Mouse (Mus musculus) midbrain, postnatal 0 days (tissue): ENCODE data around the gene Kmt5a. TPM values are rescaled to one million over a fixed set of nuclear protein-coding genes. Genes with fewer than 3 reads are reported as not detected.

Source experiments
- ATAC-seq: fragments of 200-750 bp; cut with Nextera tagmentation; 2 replicates; pipeline ENCODE4 v1.8.0; 2017; ENCODE audit warnings: moderate number of reproducible peaks, mild to moderate bottlenecking, moderate TSS enrichment, moderate library complexity; ENCODE audit not compliant: low FRiP score
- DNase-seq: peaks from one replicate; pipeline ENCODE4 v3.0.0-alpha.2; 2015; ENCODE audit warnings: low spot score
- H3K27ac ChIP-seq: fragments of 300-500 bp; sonication (generic); 2 replicates; pipeline ENCODE4 v1.5.1; 2014; ENCODE audit warnings: low read depth, mild to moderate bottlenecking, low read length, mixed read lengths
- H3K27me3 ChIP-seq: fragments of 300-500 bp; sonication (generic); 2 replicates; pipeline ENCODE4 v1.6.1; 2014; ENCODE audit warnings: low read length, control low read depth, mixed read lengths; ENCODE audit not compliant: insufficient read depth
- H3K36me3 ChIP-seq: fragments of 300-500 bp; sonication (generic); 2 replicates; pipeline ENCODE4 v1.6.1; 2014; ENCODE audit warnings: low read length, control low read depth, mixed read lengths; ENCODE audit not compliant: insufficient read depth
- H3K4me1 ChIP-seq: fragments of 300-500 bp; sonication (generic); 2 replicates; pipeline ENCODE4 v1.6.1; 2014; ENCODE audit warnings: mild to moderate bottlenecking, control low read depth, antibody characterized with exemption, low read length, mixed read lengths; ENCODE audit not compliant: insufficient read depth
- H3K4me2 ChIP-seq: fragments of 300-500 bp; sonication (generic); 2 replicates; pipeline ENCODE4 v1.6.1; 2014; ENCODE audit warnings: low read depth, mild to moderate bottlenecking, low read length, mixed read lengths; ENCODE audit not compliant: poor library complexity, severe bottlenecking
- H3K4me3 ChIP-seq: fragments of 300-500 bp; sonication (generic); 2 replicates; pipeline ENCODE4 v1.5.1; 2014; ENCODE audit warnings: low read depth, mild to moderate bottlenecking, low read length, moderate library complexity
- H3K9ac ChIP-seq: fragments of 300-500 bp; sonication (generic); replicated peaks from 2 replicates; pipeline ENCODE4 v1.6.1; 2014; ENCODE audit warnings: mild to moderate bottlenecking, low read length, moderate library complexity, mixed read lengths; ENCODE audit not compliant: poor library complexity, severe bottlenecking
- H3K9me3 ChIP-seq: fragments of 300-500 bp; sonication (generic); 2 replicates; pipeline ENCODE4 v1.6.1; 2016; ENCODE audit warnings: low read length, control low read depth
- CTCF ChIP-seq: IDR thresholded peaks from 2 replicates; pipeline ENCODE4 v1.5.1; 2016; ENCODE audit warnings: antibody characterized with exemption, mild to moderate bottlenecking
- WGBS: fragments of 180-500 bp; shearing (Covaris S2); extraction: QIAGEN DNeasy Blood & Tissue Kit; methylation state at CpG from one replicate; pipeline ENCODE4 v1.1.7; 2014; 5-methylcytosine and 5-hydroxymethylcytosine counted together
- microRNA-seq: library from miRNA; unstranded; fragments of <30 nt; microRNA quantifications from one replicate; pipeline ENCODE4, GENCODE M21; 2016; ENCODE audit warnings: borderline number of aligned reads
- polyA plus RNA-seq: library from polyadenylated mRNA; unstranded; fragments of >200 nt; fragmentation: Nextera tagmentation; extraction: Ambion mirVana; gene quantifications from 2 replicates; pipeline ENCODE4 v1.2.1, GENCODE M21; 2015
- total RNA-seq: library from RNA; depleted of rRNA; stranded (reverse); fragments of >200 nt; gene quantifications from 2 replicates; pipeline ENCODE4 v1.2.3, GENCODE M21; 2014; rRNA removed

Kmt5a gene
- total and polyA plus RNA-seq, 2 experiments from 2014 or later, result 15.3 to 39.0 TPM

DNA sequence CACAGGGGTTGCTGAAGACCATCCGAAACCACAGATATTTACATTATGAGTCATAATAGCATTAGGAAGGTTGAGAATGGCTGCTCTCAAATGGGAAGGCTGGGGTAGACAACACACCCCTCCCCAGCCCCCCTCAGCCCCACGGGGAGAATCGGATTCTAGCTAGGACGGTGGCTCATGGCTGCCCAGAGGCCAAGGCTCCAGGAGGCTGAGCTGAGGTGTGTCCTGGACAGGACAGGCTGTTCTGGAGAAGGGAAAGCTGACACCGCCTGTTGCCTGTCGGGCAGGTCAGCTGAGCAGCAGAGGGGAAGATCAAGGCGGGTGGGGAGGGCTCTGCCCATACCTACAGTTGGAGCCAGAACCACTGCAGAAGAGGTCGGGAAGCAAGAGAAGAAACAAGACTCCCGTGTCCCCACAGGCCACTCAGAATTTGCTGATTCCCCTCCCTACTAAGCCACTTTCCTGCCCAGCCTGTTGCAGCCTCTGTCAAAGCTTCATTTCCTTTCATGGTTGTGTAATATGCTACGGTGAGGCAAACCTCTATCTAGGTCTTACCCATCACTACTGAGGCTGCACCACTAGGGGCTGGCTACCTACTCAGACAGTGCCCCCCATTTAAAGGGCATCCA lies 67.1 kb downstream of the Kmt5a start:
- no peak overlapping the region for H3K4me3 ChIP-seq
- ATAC-seq (no peak), DNase-seq (no peak)
- no peaks in the 10 kb centered on the region for H3K9me3 ChIP-seq
- no peak overlapping the region for H3K9ac ChIP-seq
- no peak overlapping the region for H3K27ac ChIP-seq
- TF ChIP-seq CTCF, result no peak
- WGBS, result 79% methylated on average over 10 of the region's 10 CpGs
- no peaks in the 10 kb centered on the region for H3K27me3 ChIP-seq
- H3K4me1 ChIP-seq, result no peaks in the 10 kb centered on the region
- H3K4me2 ChIP-seq, result no peak overlapping the region
- H3K36me3 ChIP-seq, result peaks cover 4% of the 10 kb centered on the region

DNA sequence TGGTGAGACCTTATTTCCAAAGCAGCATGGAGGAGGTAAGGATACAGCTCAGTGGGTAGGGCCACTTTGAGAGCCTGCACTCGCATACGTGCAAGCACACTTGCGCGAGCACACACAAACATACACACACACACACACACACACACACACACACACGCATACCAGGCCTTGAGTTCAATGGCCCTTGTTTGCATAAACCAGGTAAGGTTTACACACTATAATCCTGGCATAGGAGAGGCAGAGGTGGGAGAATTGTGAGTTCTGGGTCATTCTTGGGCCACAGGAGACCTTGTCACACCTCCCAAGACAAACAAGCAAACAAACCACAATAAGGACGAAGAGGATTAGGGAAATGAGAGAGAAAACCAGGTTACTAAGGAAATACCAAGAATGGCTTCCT lies 69.5 kb downstream of the Kmt5a start:
- WGBS, result 91% methylated on average over 6 of the region's 6 CpGs
- Histone ChIP-seq H3K36me3 (peaks cover 1% of the 10 kb centered on the region), H3K4me1 (no peaks in the 10 kb centered on the region), H3K9ac (no peak overlapping the region), H3K4me3 (no peak overlapping the region), H3K4me2 (no peak overlapping the region), H3K27me3 (no peaks in the 10 kb centered on the region), H3K27ac (no peak overlapping the region), H3K9me3 (no peaks in the 10 kb centered on the region)
- TF ChIP-seq CTCF, result no peak
- ATAC-seq (no peak), DNase-seq (no peak)

DNA sequence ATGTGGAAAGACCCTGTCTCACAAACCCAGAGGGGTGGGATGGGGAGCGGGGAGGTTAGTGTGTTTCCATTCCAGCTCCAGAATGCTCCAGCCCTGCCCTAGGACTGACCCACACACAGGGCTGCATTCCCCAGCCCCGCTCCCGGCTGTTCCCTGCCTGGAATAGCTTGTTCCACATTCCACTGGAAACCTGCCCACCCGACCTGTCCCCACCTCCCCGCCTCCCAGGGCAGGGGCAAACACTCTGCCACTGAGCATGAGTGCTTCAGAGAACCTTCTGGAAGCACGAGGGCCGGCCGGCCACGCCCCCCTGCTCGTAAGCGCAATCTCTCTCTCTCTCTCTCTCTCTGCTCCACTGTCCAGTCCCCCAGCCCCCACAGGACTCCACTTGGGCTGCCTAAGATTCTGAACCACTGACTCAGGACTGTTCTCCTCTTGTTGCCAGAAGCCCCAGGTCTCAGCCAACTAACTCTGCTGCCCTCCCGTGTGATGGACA lies 70.1 kb downstream of the Kmt5a start:
- peaks cover 5% of the 10 kb centered on the region for H3K36me3 ChIP-seq
- no peak overlapping the region for H3K27ac ChIP-seq
- no peaks in the 10 kb centered on the region for H3K4me1 ChIP-seq
- no peak for ATAC-seq
- H3K27me3 ChIP-seq, result no peaks in the 10 kb centered on the region
- TF ChIP-seq CTCF, result no peak
- H3K9me3 ChIP-seq, result no peaks in the 10 kb centered on the region
- 82% methylated on average over 12 of the region's 12 CpGs for WGBS
- H3K9ac ChIP-seq, result no peak overlapping the region
- no peak overlapping the region for H3K4me2 ChIP-seq
- DNase-seq, result no peak
- H3K4me3 ChIP-seq, result no peak overlapping the region

DNA sequence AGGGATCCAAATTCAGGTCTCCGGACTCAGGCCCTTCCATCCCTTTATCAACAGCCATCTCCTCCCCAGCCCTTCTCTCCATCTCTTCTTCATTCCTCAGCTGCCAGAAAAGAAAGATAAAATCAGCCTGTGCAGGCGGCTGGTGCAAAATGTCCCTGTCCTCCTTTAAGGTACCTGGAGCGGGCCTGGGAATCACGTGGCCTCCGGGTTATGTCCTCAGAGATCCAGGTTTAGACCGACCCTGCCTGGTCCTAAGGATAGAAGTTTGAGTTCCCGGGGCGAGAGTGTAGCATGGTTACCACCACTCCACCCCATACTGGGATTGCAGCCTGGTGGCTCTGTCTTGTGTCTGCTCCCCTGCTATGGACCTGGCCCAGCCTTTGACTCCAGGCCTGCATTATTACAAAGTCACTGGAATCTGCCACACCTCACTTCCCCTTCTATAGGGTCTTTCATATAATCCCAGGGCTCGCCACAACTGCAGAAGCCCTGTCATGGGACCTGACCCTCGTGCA lies 70.9 kb downstream of the Kmt5a start:
- H3K4me1 ChIP-seq, result no peaks in the 10 kb centered on the region
- peaks cover 5% of the 10 kb centered on the region for H3K36me3 ChIP-seq
- no peak for DNase-seq
- no peak overlapping the region for H3K4me2 ChIP-seq
- H3K27me3 ChIP-seq, result no peaks in the 10 kb centered on the region
- H3K9ac ChIP-seq, result no peak overlapping the region
- no peaks in the 10 kb centered on the region for H3K9me3 ChIP-seq
- 86% methylated on average over 10 of the region's 10 CpGs for WGBS
- ATAC-seq, result no peak
- TF ChIP-seq CTCF, result no peak
- no peak overlapping the region for H3K27ac ChIP-seq
- no peak overlapping the region for H3K4me3 ChIP-seq

Small RNAs within 50 kb of the gene (microRNA-seq; reads per million reads assigned to microRNA genes)
- not detected for gene Gm27486

Other genes starting within 250 kb of the Kmt5a start
- gene Pitpnm2, start 190.2 kb upstream of the Kmt5a start, total RNA-seq, result 48.1 and 66.2 TPM in 2 replicates
- gene Pitpnm2, start 190.2 kb upstream of the Kmt5a start, polyA plus RNA-seq, result 8.6 and 10.1 TPM in 2 replicates
- gene Mphosph9, start 112.0 kb upstream of the Kmt5a start, total RNA-seq, result 19.0 and 41.0 TPM in 2 replicates
- gene Mphosph9, start 112.0 kb upstream of the Kmt5a start, polyA plus RNA-seq, result 6.6 and 9.6 TPM in 2 replicates
- gene 2810006K23Rik, start 111.8 kb upstream of the Kmt5a start, total RNA-seq, result 9.0 and 9.4 TPM in 2 replicates
- gene 2810006K23Rik, start 111.8 kb upstream of the Kmt5a start, polyA plus RNA-seq, result 7.8 TPM in 2 replicates
- gene Cdk2ap1, start 76.8 kb upstream of the Kmt5a start, total RNA-seq, result 104 and 164 TPM in 2 replicates
- 65.0 and 65.2 TPM in 2 replicates for gene Cdk2ap1, start 76.8 kb upstream of the Kmt5a start, polyA plus RNA-seq
- gene Sbno1, start 13.9 kb upstream of the Kmt5a start, total RNA-seq, result 41.0 and 54.5 TPM in 2 replicates
- 68.9 and 80.4 TPM in 2 replicates for gene Sbno1, start 13.9 kb upstream of the Kmt5a start, polyA plus RNA-seq
- gene Rilpl2, start 38.4 kb downstream of the Kmt5a start, total RNA-seq, result 32.3 and 38.6 TPM in 2 replicates
- gene Rilpl2, start 38.4 kb downstream of the Kmt5a start, polyA plus RNA-seq, result 33.8 and 34.3 TPM in 2 replicates
- 5.2 and 10.7 TPM in 2 replicates for gene Snrnp35, start 43.2 kb downstream of the Kmt5a start, total RNA-seq
- gene Snrnp35, start 43.2 kb downstream of the Kmt5a start, polyA plus RNA-seq, result 10.1 and 13.0 TPM in 2 replicates
- 14.8 and 14.9 TPM in 2 replicates for gene Rilpl1, start 91.5 kb downstream of the Kmt5a start, total RNA-seq
- gene Rilpl1, start 91.5 kb downstream of the Kmt5a start, polyA plus RNA-seq, result 11.2 and 11.9 TPM in 2 replicates
- 228 and 273 TPM in 2 replicates for gene Tmed2, start 100.8 kb downstream of the Kmt5a start, total RNA-seq
- 313 and 326 TPM in 2 replicates for gene Tmed2, start 100.8 kb downstream of the Kmt5a start, polyA plus RNA-seq
- gene Ddx55, start 112.9 kb downstream of the Kmt5a start, total RNA-seq, result 14.9 and 20.5 TPM in 2 replicates
- 21.9 and 26.9 TPM in 2 replicates for gene Ddx55, start 112.9 kb downstream of the Kmt5a start, polyA plus RNA-seq
- 38.4 and 40.2 TPM in 2 replicates for gene Eif2b1, start 139.2 kb downstream of the Kmt5a start, total RNA-seq
- gene Eif2b1, start 139.2 kb downstream of the Kmt5a start, polyA plus RNA-seq, result 55.2 and 61.9 TPM in 2 replicates
- 26.9 and 30.4 TPM in 2 replicates for gene Gtf2h3, start 139.2 kb downstream of the Kmt5a start, total RNA-seq
- 24.6 and 27.1 TPM in 2 replicates for gene Gtf2h3, start 139.2 kb downstream of the Kmt5a start, polyA plus RNA-seq
- gene Atp6v0a2, start 188.6 kb downstream of the Kmt5a start, total RNA-seq, result 20.7 and 24.8 TPM in 2 replicates
- gene Atp6v0a2, start 188.6 kb downstream of the Kmt5a start, polyA plus RNA-seq, result 23.9 and 25.5 TPM in 2 replicates